Mouse (Mus musculus) retina, postnatal 7 days (tissue): Measurements from ENCODE around the gene Arhgap42.
A peak's percentile ranks its signal among the peaks of the same experiment; 100 is the strongest.

Source experiments
- DNase-seq: peaks from one replicate; pipeline ENCODE4 v3.0.0-alpha.2; 2012; ENCODE audit warnings: low read depth, low spot score

The Arhgap42 gene

DNA sequence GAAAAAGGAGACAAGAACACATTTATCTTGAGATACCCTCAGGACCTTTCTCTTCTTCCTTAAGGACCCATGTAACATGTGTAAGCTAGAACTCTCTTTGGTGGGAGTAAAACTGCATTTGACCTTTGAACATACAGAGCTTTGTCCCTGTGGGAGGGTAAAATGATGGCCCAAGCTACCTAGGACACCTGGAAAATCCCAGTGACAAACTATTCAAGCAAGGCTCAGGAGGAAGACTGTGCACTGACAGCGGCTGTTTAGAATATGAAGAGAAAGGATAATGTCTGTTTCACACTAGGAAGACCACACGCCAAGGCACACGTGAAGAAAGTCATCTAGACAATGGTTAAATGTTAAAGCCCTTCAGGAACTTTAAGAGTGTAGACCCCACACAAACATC is 211.0 kb downstream of the Arhgap42 start:
- no peak for DNase-seq

DNA sequence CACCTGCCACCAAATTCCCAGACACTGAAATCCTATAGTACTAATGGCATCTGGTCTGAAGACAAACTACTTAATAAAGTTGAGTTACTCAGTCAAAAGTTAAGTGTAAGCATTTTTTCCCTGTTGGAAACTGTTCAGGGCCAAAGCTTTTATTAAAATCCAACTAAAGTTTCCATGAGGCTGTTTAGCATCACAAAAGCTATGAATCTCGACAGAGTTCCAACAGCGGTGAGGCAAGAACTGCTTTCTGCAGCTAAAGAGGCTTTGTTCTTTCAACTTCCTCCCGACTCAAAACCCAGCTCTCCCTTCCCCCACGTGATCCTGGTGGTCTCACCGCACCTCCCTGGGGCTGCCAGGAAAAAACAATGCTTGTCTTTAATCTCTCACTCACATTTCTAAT is 211.5 kb downstream of the Arhgap42 start:
- DNase-seq = no peak

DNA sequence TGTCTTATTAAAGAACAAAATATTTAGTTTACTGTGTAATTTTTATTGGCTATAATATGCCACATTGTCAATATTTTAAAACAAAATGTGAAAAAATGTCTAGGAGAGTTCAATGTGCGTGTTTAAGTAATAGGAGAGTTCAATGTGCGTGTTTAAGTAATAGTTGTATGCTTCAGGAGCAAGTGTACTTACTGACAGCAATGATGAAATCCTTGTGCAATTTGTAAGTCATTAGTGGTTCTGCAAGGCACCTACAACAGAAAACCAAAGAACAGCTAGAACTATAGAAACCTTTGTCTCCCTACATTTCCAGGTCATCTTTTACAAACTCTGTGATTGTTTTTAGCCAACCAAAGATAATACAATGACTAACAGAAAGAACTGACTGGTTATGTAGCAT is 223.8 kb downstream of the Arhgap42 start:
- no peak for DNase-seq

DNA sequence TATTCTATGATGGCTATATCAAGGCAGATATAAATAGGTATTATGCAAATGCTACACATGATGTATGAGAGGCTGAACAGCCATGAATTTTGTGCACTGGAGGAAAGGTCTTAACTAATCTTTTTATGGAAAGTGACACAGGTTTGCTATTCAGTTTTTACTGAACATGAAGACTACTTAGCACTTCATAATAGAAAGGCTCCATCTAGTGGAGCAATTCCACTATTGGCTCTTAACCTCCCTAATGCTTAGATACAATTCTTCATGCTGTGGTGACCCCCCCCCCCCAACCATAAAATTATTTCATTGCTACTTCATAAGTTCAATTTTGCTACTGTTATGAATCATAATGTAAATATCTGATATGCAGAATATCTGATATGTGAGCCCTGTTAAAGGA is 237.7 kb downstream of the Arhgap42 start:
- DNase-seq = no peak

GRCm38 (mm10) chr9:8996494-8996893 is 242.4 kb downstream of the Arhgap42 start:
- DNase-seq = no peak

- no peak for DNase-seq
Measured at GRCm38 (mm10) chr9:8982315-8982714, 256.6 kb downstream of the Arhgap42 start.

GRCm38 (mm10) chr9:8977775-8978174 is 261.1 kb downstream of the Arhgap42 start:
- no peak for DNase-seq

- DNase-seq = no peak
Measured at GRCm38 (mm10) chr9:8971491-8971890, 267.4 kb downstream of the Arhgap42 start, which contains the start of gene Gm16485. Gm16485 (plus strand) TSS chr9:8971791.

DNA sequence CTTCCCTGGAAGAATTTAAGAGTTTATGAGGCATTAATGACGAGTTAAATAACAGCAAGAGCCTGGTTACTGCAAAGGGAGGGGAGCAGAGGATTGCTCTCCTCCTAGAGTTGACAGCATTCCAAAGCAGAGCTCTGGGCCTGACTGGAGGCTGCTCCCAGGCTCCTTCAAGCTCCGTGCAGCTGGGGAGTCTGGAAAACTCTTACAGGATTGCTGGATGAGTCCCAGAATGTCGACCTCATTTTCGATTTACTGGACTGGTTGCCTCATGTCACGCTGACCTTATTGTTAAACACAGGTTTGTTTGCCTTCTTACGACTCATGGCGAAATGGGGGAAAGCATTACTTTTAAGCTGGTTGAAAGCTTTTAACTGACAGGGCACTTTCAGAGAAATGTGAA is 268.7 kb downstream of the Arhgap42 start:
- DNase-seq = no peak

DNA sequence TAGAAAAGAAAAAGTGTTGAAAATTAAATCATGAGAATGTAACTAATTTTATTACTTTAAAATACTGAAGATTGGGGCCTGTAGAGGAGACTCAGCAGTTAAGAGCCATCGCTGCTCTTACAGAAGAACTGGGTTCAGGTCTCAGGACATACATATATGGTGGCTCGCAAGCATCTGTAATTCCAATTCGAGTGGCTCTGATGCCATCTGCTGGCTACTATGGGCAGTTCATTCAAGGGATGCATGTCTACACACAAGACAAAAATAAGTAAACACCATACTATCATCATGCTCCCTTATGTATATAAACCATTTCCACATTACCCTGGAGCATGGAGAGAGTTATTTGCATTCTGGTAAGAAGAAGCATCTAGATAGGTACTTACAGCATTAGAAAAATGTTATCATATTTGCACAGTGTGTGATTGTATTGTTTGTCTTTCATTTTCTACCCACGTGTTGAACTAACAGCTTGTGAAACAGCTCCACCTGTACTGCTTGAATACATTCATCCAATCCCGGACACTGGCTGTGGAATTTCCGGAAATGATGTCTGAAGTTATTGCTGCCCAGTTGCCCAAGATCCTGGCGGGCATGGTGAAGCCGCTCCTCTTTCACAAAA is 274.3 kb downstream of the Arhgap42 start:
- peak; percentile 4 for DNase-seq

DNA sequence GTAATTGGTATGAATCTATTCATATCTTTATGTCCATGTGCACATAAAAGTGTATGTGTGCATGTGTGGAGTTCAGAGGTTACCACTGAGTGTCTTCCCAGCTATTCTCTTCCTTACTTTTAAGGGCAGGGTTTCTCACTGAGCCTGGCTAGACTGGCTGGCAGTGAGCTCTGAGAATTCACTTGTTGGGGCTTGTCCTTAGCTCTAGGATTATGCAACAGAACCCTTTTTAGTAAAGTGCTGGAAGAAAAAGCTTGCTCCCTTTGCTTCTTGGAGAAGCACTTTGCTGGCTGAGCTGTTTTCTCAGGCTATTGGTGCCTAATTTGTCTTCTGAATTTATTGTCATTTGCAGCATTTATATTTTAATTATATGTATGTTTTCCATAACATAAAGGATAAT is 285.6 kb downstream of the Arhgap42 start:
- DNase-seq = no peak
